Mouse (Mus musculus) brain, embryonic 14.5 days (tissue): ENCODE data around the gene Itgb3. TPM values are rescaled to one million over a fixed set of nuclear protein-coding genes. Genes with fewer than 3 reads are reported as not detected.

Source experiments
- DNase-seq: peaks from one replicate; pipeline ENCODE4 v3.0.0-alpha.2; 2011; ENCODE audit warnings: low read depth
- CTCF ChIP-seq: fragments of 200-500 bp; IDR thresholded peaks from 2 replicates; pipeline ENCODE4 v1.5.1; 2012; ENCODE audit warnings: inconsistent platforms, mild to moderate bottlenecking, moderate library complexity, borderline replicate concordance; ENCODE audit not compliant: insufficient read depth, insufficient read length; ENCODE audit errors: extremely low read depth
- POLR2A ChIP-seq: fragments of 200-500 bp; IDR thresholded peaks from 2 replicates; pipeline ENCODE4 v1.6.1; 2012; ENCODE audit warnings: mild to moderate bottlenecking, inconsistent platforms, borderline replicate concordance; ENCODE audit not compliant: poor library complexity, insufficient read depth, insufficient read length, severe bottlenecking; ENCODE audit errors: extremely low read depth
- polyA plus RNA-seq: library from polyadenylated mRNA; depleted of rRNA; stranded (reverse); fragments of >200 nt; gene quantifications from 2 replicates; pipeline ENCODE4 v1.2.3, GENCODE M21; 2012

The Itgb3 gene
- polyA plus RNA-seq, 1 experiment, result 1.9 TPM

- no peak for DNase-seq
- no peak for TF ChIP-seq POLR2A
- TF ChIP-seq CTCF, result no peak
These were observed 1.4 kb downstream of the Itgb3 start for GRCm38 (mm10) chr11:104609033-104609684.

- no peak for DNase-seq
- TF ChIP-seq POLR2A (no peak), CTCF (no peak)
These were observed 1.9 kb downstream of the Itgb3 start for GRCm38 (mm10) chr11:104609733-104610132.

- TF ChIP-seq CTCF (no peak), POLR2A (no peak)
- DNase-seq, result no peak
These were observed 3.9 kb downstream of the Itgb3 start for GRCm38 (mm10) chr11:104611579-104612151.

- no peak for DNase-seq
- TF ChIP-seq POLR2A (no peak), CTCF (no peak)
These were observed 5.8 kb downstream of the Itgb3 start for GRCm38 (mm10) chr11:104613551-104613950.

- DNase-seq, result no peak
- TF ChIP-seq POLR2A, result no peak
- no peak for TF ChIP-seq CTCF
These were observed 6.3 kb downstream of the Itgb3 start for GRCm38 (mm10) chr11:104614130-104614529.

GRCm38 (mm10) chr11:104616182-104616581, 8.4 kb downstream of the Itgb3 start:
- no peak for TF ChIP-seq CTCF
- no peak for DNase-seq

GRCm38 (mm10) chr11:104618638-104619076, 10.9 kb downstream of the Itgb3 start:
- no peak for DNase-seq
- TF ChIP-seq POLR2A (no peak), CTCF (no peak)

- DNase-seq, result peak; percentile 71
- no peak for TF ChIP-seq CTCF
- TF ChIP-seq POLR2A, result no peak
These were observed 11.6 kb downstream of the Itgb3 start for GRCm38 (mm10) chr11:104619084-104620022.

- no peak for TF ChIP-seq CTCF
- no peak for TF ChIP-seq POLR2A
- DNase-seq, result no peak
These were observed 14.5 kb downstream of the Itgb3 start for GRCm38 (mm10) chr11:104622040-104622962.

GRCm38 (mm10) chr11:104624791-104625391, 17.1 kb downstream of the Itgb3 start:
- DNase-seq, result no peak
- TF ChIP-seq POLR2A (no peak), CTCF (no peak)
